Mouse (Mus musculus): ENCODE data around the gene Gpc6.

Gpc6 gene

DNA sequence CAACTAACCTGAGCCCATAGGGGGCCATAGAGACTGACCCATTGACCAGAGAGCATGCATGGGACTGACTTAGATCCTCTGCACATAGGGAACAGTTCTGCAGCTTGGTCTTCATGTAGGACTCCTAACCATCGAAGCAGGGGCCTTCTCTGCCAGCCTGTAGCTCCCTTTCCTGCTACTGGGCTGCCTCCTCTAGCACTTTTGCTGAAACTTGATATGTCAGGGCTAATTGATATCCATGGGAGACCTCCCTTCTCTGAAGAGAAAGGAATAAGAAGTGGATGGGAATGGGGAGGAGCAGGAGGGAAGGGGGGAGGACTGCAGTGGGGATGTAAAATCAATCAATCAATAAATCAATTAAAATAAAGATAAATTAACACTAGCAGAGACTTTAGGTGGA lies 678.7 kb downstream of the Gpc6 start:
- in situ Hi-C loops (cut with MboI, MseI), result no loop called here

DNA sequence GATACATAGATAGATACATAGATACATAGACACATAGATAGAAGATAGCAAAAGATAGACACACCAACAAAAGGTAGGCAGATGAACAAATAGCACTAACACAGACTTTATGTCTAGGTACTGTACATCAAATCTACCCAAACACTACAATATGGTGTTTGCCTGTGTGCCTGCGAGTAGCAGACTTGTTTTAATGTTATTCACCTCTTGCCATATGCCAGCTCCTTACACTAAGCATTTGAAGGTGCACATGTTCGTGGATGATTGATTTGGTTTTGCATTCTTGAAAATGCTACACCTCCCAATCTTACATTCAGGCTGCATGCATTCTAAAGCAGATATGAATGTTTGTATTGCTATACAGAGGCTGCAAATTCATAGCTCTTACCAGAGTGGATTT lies 680.6 kb downstream of the Gpc6 start:
- in situ Hi-C loops (cut with MboI, MseI), result no loop called here

GRCm38 (mm10) chr14:117611113-117611512 lies 686.0 kb downstream of the Gpc6 start:
- in situ Hi-C loops (cut with MboI, MseI), result no loop called here

DNA sequence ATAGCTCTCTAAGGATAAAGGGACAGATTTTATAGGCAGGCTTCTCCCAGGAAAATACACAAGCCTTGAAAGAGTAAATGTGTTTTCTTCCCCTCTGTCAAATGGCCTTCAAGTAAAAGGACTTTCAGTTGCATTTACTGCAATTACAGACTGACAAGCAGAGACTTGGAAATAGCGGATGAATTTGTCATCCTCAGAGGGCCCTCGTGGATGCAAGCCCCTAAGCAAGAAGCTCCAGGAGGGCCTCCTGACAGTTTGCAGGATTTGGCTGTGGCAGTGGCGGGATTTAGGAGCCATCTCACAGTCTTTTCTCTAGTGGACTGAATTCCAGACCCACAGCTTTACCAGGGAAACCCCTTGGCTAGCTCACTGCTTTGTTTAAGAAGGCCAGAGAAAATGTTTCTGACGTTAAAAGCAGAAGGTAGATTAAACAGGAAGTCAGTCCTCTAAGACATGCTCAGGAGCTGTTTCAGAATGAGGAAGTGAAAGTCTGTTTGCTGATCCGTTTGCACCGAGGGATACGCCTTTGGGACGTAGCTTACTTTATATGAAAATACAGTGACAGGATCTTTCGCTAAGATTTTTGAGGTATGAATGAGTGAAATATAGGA lies 700.1 kb downstream of the Gpc6 start:
- in situ Hi-C loops (cut with MboI, MseI), result no loop called here

GRCm38 (mm10) chr14:117634238-117634940 lies 709.3 kb downstream of the Gpc6 start:
- in situ Hi-C loops (cut with MboI, MseI), result no loop called here

- in situ Hi-C loops (cut with MboI, MseI), result no loop called here
Measured at GRCm38 (mm10) chr14:117641853-117642252, 716.7 kb downstream of the Gpc6 start.

- in situ Hi-C loops (cut with MboI, MseI), result no loop called here
Measured at GRCm38 (mm10) chr14:117643069-117643468, 718.0 kb downstream of the Gpc6 start.

GRCm38 (mm10) chr14:117648199-117648960 lies 723.3 kb downstream of the Gpc6 start:
- in situ Hi-C loops (cut with MboI, MseI), result no loop called here

DNA sequence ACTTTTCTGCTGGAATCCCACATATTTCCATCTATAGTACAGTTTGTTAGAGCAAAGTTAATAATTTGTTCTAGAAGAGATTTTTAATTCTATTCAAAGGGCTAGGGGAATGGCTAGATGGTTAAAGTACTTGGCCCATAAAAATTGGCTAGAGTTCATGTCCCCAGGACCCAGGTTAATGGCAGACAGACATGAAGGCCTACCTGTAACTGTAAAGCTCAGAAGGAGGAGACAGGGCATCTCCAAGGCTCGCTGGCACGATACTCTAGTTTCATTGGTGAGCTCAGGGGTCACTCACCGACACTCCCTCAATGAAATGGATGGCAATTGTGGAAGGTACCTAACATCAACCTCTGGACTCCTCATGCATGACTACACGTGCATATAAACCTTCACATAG lies 725.0 kb downstream of the Gpc6 start:
- in situ Hi-C loops (cut with MboI, MseI), result no loop called here

DNA sequence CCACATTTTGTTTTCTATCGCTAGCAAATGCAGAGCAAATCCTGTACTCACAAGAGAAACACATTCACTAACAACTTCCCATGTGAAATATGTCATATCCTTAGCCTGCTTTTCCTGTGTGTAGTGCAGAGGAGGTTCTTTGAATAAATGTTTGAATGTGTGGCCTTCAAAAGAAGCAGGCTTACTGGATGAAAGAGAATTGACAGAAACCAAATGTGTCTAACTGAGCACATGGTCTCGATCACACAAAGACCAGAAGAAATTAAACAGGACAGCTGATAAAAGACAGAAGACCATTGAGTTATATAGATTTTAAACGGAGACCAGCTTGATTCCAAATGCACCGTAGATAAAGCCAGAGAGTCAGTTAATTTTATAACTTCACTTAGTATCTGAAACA lies 726.2 kb downstream of the Gpc6 start:
- in situ Hi-C loops (cut with MboI, MseI), result no loop called here

DNA sequence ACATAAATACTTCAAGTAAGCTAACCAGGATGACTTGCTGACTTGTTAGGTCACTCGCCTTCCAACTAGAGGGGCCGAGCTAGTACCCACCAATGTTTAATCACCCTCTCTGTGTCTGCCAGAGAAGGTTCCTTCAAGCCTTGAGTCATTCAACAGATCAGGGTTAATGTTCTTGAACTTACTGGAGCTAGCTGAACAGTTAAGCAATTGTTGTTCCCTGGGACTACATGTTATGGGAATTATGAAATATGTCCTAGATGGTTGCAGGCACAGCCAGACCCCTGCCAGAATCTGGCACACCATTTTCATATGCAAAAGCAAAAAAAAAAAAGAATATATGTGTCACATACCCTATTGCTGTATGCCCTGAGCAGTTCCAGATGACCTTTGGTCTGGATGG lies 726.8 kb downstream of the Gpc6 start:
- in situ Hi-C loops (cut with MboI, MseI), result no loop called here

GRCm38 (mm10) chr14:117655382-117655781 lies 730.3 kb downstream of the Gpc6 start:
- in situ Hi-C loops (cut with MboI, MseI), result no loop called here

DNA sequence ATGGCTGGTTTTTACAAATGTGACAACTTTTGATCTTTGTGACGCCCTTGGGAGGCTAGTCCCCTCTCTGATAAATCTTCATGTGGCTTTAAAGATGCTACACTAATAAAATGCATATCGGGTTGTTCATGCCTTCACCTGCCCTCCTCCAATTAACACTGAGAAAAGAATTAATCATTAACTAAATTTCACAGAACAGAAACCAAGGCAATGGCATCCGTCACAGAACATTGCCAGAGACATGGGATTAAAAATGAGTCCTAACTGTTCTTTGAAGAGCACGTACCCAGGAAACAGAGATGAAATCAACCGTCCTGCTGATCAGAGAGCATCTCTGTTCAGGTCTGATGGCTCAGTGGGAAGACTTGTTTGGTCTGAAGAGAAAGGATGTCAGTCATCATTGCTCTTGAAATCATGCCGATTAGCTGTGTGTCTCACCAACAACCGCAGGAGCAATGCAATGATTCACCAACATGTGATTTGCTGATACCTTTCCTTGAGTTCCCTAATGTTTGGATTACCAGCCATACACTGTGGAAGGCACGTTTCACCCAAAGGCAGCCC lies 734.2 kb downstream of the Gpc6 start:
- in situ Hi-C loops (cut with MboI, MseI), result no loop called here

- in situ Hi-C loops (cut with MboI, MseI), result no loop called here
Measured at GRCm38 (mm10) chr14:117662261-117662660, 737.1 kb downstream of the Gpc6 start.

DNA sequence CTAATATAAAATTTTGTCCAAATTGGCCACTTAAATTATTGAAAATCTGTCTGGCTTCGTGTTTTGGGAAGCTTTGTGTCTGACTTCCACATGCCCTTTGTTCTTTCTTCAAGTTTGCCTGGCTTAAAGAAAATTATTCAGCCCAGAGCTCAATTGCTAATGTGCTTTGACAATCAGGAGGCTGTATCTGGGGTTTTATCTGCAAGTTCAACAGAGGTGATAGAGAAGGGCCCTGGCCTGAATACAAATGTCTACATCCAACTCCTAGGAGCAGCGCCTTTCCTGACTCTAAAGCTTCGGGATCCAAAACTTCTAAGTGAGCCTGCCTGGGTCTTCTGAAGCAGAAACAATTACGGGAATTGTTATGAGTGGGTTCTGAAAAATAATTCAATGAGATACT lies 739.7 kb downstream of the Gpc6 start:
- in situ Hi-C loops (cut with MboI, MseI), result no loop called here

DNA sequence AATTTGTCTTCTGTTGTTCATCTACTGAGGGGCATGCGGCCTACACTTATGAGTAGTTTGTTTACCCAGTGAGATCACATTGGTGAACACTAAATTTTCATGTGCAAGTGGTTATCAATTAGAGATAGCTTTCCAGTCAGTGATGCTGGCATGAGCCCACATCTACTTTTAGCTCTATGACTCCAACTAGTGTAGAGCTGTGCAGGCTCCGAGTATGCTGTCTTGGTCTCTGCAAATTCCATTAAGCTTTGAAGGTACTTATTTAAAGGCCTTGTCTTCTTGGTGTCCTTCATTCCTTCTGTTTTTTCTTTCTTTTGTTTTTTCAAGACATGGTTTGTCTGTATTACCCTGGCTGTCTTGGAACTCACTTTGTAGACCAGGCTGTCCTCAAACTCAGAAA lies 741.0 kb downstream of the Gpc6 start:
- in situ Hi-C loops (cut with MboI, MseI), result no loop called here

- in situ Hi-C loops (cut with MboI, MseI), result loop anchor here (10.0 kb wide), 1 partner anchor 289 kb away; no protein-coding TSS in a partner anchor
Measured at GRCm38 (mm10) chr14:117673541-117673940, 748.4 kb downstream of the Gpc6 start.

DNA sequence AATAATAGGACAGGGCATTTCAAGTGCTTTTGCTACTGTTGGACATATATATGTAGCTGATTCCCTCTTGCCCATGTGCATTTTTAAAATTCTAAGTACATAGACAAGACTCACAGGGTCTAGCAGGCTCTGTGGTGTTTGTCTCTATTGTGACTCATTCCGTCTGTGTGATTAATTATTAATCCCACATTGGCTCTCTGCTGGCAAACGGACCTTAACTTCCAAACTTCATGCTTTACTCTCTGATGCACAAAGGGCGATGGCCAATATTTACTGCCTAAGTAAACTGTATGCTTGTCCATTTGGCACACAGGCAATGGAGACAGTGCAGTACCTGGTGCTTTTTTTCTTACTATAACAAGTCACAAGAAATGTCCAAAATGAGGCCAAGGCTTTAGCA lies 749.4 kb downstream of the Gpc6 start:
- in situ Hi-C loops (cut with MboI, MseI), result loop anchor here (10.0 kb wide), 1 partner anchor 290 kb away; no protein-coding TSS in a partner anchor

GRCm38 (mm10) chr14:117679926-117680325 lies 754.8 kb downstream of the Gpc6 start:
- in situ Hi-C loops (cut with MboI, MseI), result loop anchor here (10.0 kb wide), 1 partner anchor 295 kb away; no protein-coding TSS in a partner anchor

DNA sequence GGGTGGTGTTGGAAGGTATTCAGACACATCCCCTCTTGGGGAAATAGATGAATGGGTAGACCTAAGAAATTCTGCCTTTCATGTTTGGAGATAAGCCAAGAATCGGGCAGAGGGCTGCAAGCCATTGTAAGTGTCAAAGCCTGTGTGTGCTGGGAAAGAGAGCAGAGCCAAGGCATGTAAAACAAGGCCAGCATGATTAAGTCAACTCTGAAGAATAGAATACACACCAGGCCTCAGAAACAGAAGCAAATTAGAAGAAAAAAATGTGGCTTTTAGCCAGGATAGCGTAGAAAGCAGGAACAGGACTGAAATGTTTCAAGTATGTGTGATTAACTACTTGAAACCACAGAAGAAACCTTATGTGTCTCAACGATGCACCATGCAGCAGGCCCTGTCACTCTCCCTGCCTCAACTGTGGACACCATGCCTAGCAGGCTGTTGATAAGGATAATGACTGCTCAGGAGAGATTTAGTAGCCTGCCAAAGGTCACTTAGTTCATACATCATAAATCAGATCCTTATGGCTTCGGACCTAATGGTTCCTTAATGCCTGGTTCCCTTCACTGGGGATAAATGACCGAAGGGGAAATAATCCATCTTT lies 756.3 kb downstream of the Gpc6 start:
- in situ Hi-C loops (cut with MboI, MseI), result no loop called here

GRCm38 (mm10) chr14:117683149-117683548 lies 758.0 kb downstream of the Gpc6 start:
- in situ Hi-C loops (cut with MboI, MseI), result no loop called here

DNA sequence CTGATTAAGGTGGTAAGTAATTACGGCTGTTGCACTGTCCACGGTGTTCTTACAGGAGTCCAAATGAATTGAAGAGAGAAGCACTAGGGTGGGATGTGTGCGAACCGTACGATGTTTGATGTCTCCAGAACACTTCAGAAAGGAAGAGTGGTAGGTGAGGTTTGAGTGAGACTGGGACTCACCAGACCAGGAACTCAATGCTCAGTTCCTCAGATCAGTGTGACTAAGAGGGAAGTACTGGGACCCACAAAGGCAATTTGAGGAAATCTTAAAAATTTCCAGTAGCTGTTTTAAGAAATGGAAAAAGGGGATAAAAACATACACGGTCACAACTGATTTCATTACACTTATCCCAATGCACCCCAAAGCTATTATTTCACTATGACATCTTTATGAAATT lies 764.7 kb downstream of the Gpc6 start:
- in situ Hi-C loops (cut with MboI, MseI), result no loop called here

All from regulatory T cell (primary cell).